Mouse (Mus musculus): ENCODE data around the gene Gnaq. TPM values are rescaled to one million over a fixed set of nuclear protein-coding genes. Genes with fewer than 3 reads are reported as not detected.

The Gnaq gene
- total and polyA plus RNA-seq, 3 experiments = 8.1 to 12.9 (median 8.2) TPM

- TF ChIP-seq TCF12 (IDR thresholded peaks at IDR 0.05; ENCODE audit: low read depth, low read length) = peak; percentile 50; the same call in 1 of the 2 replicates
- no peak for TF ChIP-seq MXI1 (IDR thresholded peaks at IDR 0.05; ENCODE audit: low read depth, low read length)
- TF ChIP-seq ELF1 (IDR thresholded peaks at IDR 0.05; ENCODE audit: low read depth, low read length) = peak; percentile 24; the same call in 1 of the 2 replicates
- no peak for TF ChIP-seq POLR2AphosphoS2 (IDR thresholded peaks at IDR 0.05; ENCODE audit: low read depth, low read length)
- TF ChIP-seq IRF4 (IDR thresholded peaks at IDR 0.05; ENCODE audit: low read depth, low read length) = no peak; the same call in 1 of the 2 replicates
Measured at GRCm38 (mm10) chr19:16325911-16326310, 193.3 kb downstream of the Gnaq start (continued).

GRCm38 (mm10) chr19:16327401-16328073 lies 194.9 kb downstream of the Gnaq start:
- no peak for DNase-seq (ENCODE audit: extremely low read depth)
- no peak overlapping the region for H3K4me3 ChIP-seq (replicated peaks in 1 of 3; ENCODE audit: low read depth in 2 of 3, low read length in 2 of 3, poor library complexity in 1 of 3)
- peak overlapping the region; percentile 93 for H3K4me2 ChIP-seq (ENCODE audit: insufficient read depth, low read depth, poor library complexity, severe bottlenecking)
- dilution Hi-C loops (cut with MboI; ENCODE audit: extremely low pct_ligation_motif_present, extremely low pct_unique_long_range_greater_than_20kb, low sequenced_read_pairs) (no loop called here), in situ Hi-C loops (cut with MboI; ENCODE audit: low pct_ligation_motif_present, low pct_unique_long_range_greater_than_20kb, low sequenced_read_pairs) (loop anchor here (10.0 to 25.0 kb wide), 3 partner anchors 63 to 265 kb away; partner anchors contain the start of gene Gnaq)
- peak overlapping the region; percentile 70 for H3K27ac ChIP-seq (ENCODE audit: insufficient read depth, low read depth)
- H3K9me3 ChIP-seq (replicated peaks; ENCODE audit: low read length) = no peaks in the 10 kb centered on the region
- TF ChIP-seq CHD2 (IDR thresholded peaks at IDR 0.05; ENCODE audit: low read length) (no peak), ZC3H11A (IDR thresholded peaks at IDR 0.05; ENCODE audit: low read depth, low read length) (no peak), CHD1 (IDR thresholded peaks at IDR 0.05; ENCODE audit: low read depth, low read length) (no peak), MYC (IDR thresholded peaks at IDR 0.05; ENCODE audit: low read depth, low read length) (no peak), ZMIZ1 (IDR thresholded peaks at IDR 0.05; ENCODE audit: low read depth, low read length) (no peak), POLR2AphosphoS2 (IDR thresholded peaks at IDR 0.05; ENCODE audit: low read depth, low read length) (no peak), USF2 (conservative IDR thresholded peaks at IDR 0.05; ENCODE audit: low read depth, low read length) (no peak), HCFC1 (IDR thresholded peaks at IDR 0.05; ENCODE audit: low read depth, low read length) (no peak), ETS1 (conservative IDR thresholded peaks at IDR 0.05; ENCODE audit: low read depth, low read length) (no peak), TCF12 (IDR thresholded peaks at IDR 0.05; ENCODE audit: low read depth, low read length) (no peak), TBP (conservative IDR thresholded peaks at IDR 0.05; ENCODE audit: low read depth, low read length) (no peak), NRF1 (IDR thresholded peaks at IDR 0.05; ENCODE audit: low read depth, low read length) (no peak), MAFK (IDR thresholded peaks at IDR 0.05; ENCODE audit: insufficient replicate concordance, low read length) (no peak), USF1 (IDR thresholded peaks at IDR 0.05; ENCODE audit: low read depth, low read length) (no peak), JUN (IDR thresholded peaks at IDR 0.05; ENCODE audit: insufficient read depth, low read depth, low read length) (no peak)
- H3K4me1 ChIP-seq (ENCODE audit: control insufficient read depth in 1 of 2, insufficient read depth in 2 of 2) = peaks cover 10 to 78% of the 10 kb centered on the region in 2 experiments; a peak in 3 of 4 replicates
- peak overlapping the region; percentile 40 for H3K9ac ChIP-seq (ENCODE audit: insufficient read depth, low read depth)
- no peaks in the 10 kb centered on the region for H3K27me3 ChIP-seq (replicated peaks)
- 0 out of 2 replicates have a peak, but pooled peaks cover 3% of the 10 kb centered on the region for H3K79me2 ChIP-seq (replicated peaks; ENCODE audit: control insufficient read depth, extremely low read depth, insufficient read depth, poor library complexity, severe bottlenecking)
- peaks cover 0 to 16% of the 10 kb centered on the region in 2 experiments for H3K36me3 ChIP-seq (replicated peaks in 1 of 2; ENCODE audit: control insufficient read depth in 1 of 2, insufficient read depth in 1 of 2, low read length in 1 of 2)

All from CH12.LX (cell line).